Mouse (Mus musculus) lung, postnatal 0 days (tissue): ENCODE results near the gene Tmem40.

Experiments used
- CTCF ChIP-seq: IDR thresholded peaks from 2 replicates; pipeline ENCODE4 v1.5.1; 2016; ENCODE audit warnings: antibody characterized with exemption, mild to moderate bottlenecking
- EP300 ChIP-seq: IDR thresholded peaks from 2 replicates; pipeline ENCODE4 v1.6.1; 2016; ENCODE audit warnings: antibody characterized with exemption, mild to moderate bottlenecking, control low read depth

- TF ChIP-seq CTCF (no peak), EP300 (no peak)
Measured at GRCm38 (mm10) chr6:115755536-115755935, 6.7 kb downstream of the Tmem40 start.
